Mouse (Mus musculus): Measurements from ENCODE around the gene Dnah7b. TPM values are rescaled to one million over a fixed set of nuclear protein-coding genes. Genes with fewer than 3 reads are reported as not detected.
"Not testable (repeated sequence)": the region's sequence is repeated elsewhere in the genome, so short reads cannot be mapped to it uniquely, and the experiment has no call there.

The Dnah7b gene
- polyA plus RNA-seq, 1 experiment from 2014 or later, result 1.3 TPM

DNA sequence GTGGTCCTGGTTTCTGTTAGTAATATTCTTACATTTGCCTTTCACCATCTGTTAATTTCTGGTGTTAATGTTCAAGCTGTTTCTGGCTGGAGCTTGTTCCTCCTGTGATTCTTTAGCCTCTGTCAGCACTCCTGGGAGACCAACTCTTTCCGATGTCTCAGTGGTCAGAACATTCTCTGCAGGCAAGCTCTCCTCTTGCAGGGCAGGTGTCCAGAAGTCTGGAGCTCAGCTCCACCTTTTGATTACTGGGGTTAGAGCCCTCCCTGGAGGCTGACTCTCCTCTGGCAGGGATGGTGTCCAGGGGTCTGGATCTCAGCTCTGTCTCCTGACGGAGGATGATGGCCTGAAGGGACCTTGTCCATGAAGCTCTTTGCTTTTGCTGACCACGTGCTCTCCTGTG is 314.5 kb downstream of the Dnah7b start:
- not testable (repeated sequence) for H3K4me2 ChIP-seq; ATAC-seq (ENCODE audit: insufficient read depth, low FRiP score, low read depth); H3K9me3 ChIP-seq; H3K4me1 ChIP-seq; H3K27ac ChIP-seq; H3K27me3 ChIP-seq (replicated peaks); H3K36me3 ChIP-seq; H3K4me3 ChIP-seq (replicated peaks); H3K9ac ChIP-seq
- 95% methylated on average over 3 of the region's 3 CpGs for WGBS

DNA sequence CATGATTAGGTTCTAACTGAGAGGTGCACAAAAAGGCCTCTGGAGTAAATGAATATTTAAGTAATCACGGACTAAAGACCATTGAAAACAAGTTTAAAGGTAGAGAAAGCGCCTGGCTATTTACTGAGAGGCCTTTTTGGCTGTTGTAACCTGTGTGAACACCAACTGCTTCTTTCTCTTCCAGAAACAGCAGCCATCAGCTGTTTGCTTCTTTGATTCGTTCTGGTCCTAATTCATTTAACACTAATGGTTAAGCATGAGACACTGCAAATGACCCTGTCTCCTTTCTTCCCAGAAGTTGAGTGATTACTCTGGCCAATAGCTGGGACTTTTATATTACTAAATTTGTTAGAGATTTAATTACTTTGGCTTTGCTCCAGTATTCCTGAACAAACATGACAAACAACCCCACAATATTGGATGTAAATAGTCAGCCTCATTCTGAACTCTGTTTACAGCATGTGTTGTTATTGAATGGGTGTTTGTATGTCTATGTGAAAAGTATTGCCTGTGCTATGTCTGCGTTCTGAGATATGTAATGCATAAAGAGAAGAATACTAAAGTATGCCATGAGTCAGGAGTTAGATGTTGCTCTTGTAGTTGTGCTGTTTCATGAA is 328.7 kb downstream of the Dnah7b start:
- H3K9me3 ChIP-seq; H3K4me2 ChIP-seq; H3K27me3 ChIP-seq (replicated peaks); H3K4me3 ChIP-seq (replicated peaks); H3K4me1 ChIP-seq; ATAC-seq (ENCODE audit: insufficient read depth, low FRiP score, low read depth); H3K36me3 ChIP-seq; H3K27ac ChIP-seq; H3K9ac ChIP-seq: not testable (repeated sequence)
- WGBS, result 73% methylated on average over 3 of the region's 4 CpGs

DNA sequence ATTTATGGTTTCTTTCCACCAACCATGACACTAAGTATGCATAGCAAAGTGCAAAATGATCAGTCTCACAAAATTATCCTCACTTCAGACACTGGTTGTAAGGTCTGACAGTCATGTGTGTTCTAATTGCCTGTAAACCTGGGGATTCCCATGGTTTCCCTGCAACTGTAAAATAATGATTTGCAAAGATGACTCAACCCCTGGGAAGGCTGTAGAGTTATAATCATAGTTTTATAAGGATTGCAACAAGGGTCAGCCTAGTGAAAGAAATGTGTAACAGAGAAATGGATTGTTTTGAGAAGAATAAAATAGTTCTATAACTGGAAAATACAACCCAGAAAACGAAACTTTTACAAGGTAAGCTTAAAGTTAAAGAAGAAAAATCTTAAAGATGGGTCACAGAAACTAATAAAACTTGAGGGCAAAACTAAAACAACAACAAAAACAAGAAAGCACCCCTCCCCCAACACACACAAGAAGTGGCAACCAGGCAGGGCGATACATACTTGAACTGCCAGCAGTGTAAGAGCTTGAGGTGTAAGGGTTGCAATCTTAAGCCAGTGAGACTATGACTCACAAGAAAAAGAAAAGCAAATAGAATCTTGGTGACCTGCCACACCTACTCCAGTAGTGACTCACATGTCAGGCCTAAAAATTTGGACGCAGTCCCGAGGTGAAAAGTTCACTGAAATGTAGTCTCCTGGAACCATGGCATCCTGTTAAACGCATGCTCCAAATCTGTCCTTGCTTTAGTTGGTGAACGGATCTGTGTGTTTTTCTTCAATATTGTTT is 342.4 kb downstream of the Dnah7b start:
- ATAC-seq (ENCODE audit: insufficient read depth, low FRiP score, low read depth), result no peak; the same call in 1 of the 2 replicates
- Histone ChIP-seq H3K27ac (no peak overlapping the region), H3K4me2 (no peak overlapping the region), H3K9me3 (no peaks in the 10 kb centered on the region), H3K27me3 (replicated peaks) (no peaks in the 10 kb centered on the region), H3K4me1 (no peaks in the 10 kb centered on the region), H3K9ac (no peak overlapping the region), H3K4me3 (replicated peaks) (no peak overlapping the region), H3K36me3 (no peaks in the 10 kb centered on the region)
- WGBS, result 67% methylated on average over 6 of the region's 6 CpGs

DNA sequence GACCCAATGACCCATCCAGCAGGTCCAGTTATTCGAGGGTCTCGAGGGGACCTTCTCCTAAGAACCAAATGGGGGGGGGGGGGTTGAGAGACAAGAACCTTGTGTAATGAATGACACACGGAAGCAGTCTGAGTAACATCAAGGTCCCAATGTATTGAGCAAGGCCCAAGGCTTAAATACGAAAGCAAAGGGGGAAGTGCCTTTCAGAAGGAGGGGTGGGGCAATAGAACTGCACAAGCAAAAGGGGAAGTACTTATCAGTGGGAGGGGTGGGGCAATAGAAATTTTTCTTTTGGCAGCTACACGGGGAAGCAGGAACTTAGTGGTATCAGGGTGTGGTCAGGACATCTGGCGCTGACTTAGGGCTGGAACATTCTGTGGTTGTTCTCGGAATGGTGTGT is 348.7 kb downstream of the Dnah7b start:
- H3K27me3 ChIP-seq (replicated peaks); H3K4me3 ChIP-seq (replicated peaks); H3K4me2 ChIP-seq; H3K9ac ChIP-seq; H3K36me3 ChIP-seq; ATAC-seq (ENCODE audit: insufficient read depth, low FRiP score, low read depth); H3K27ac ChIP-seq; H3K4me1 ChIP-seq; H3K9me3 ChIP-seq: not testable (repeated sequence)
- 80% methylated on average over 7 of the region's 7 CpGs for WGBS

DNA sequence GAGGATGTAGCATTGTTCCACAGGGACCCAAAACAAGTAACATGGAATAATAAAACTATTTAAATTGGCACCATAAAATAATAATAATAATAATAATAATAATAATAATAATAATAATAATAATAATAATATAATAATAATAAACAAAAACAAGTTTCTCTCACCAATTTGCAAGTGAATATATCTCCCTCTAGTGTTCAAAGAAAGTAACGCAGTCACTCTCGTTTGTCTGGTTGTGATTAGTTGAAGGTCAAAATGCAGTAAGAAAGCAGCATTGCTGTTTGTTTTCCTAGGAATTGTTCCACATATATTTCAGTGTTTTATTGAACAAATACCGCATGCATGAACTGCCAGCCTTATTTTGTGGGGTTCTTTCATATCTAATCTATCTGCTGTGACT is 350.8 kb downstream of the Dnah7b start:
- not testable (repeated sequence) for ATAC-seq (ENCODE audit: insufficient read depth, low FRiP score, low read depth); H3K27me3 ChIP-seq (replicated peaks); H3K9me3 ChIP-seq; H3K4me1 ChIP-seq; H3K4me2 ChIP-seq; H3K4me3 ChIP-seq (replicated peaks); H3K36me3 ChIP-seq; H3K9ac ChIP-seq; H3K27ac ChIP-seq
- 16% methylated on average over 3 of the region's 3 CpGs for WGBS

DNA sequence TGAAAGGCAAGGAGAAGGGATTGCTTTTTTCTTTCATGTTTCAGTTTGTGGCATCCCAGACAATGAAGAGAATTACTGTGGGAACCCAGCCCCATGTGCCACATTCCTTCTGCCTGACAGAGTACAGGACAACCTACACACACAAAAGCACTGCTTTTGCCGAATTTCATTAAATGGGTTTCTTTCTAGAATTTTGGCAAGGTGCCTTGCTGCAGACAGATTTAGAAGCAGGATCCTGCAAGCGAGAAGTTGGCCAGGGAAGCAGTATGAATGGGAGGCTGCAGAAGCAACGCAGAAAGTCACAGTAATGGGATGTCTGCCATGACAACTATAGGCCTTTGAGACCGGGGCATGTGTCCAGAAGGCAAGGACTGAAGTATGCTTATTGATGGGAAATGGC is 352.9 kb downstream of the Dnah7b start:
- not testable (repeated sequence) for H3K36me3 ChIP-seq; H3K9me3 ChIP-seq; H3K4me3 ChIP-seq (replicated peaks); H3K4me1 ChIP-seq; H3K4me2 ChIP-seq; H3K27ac ChIP-seq; H3K27me3 ChIP-seq (replicated peaks); H3K9ac ChIP-seq; ATAC-seq (ENCODE audit: insufficient read depth, low FRiP score, low read depth)
- 43% methylated on average over 4 of the region's 4 CpGs for WGBS

Other genes with a start within 250 kb of the Dnah7b start
- gene Gm5269, start 176.0 kb upstream of the Dnah7b start, polyA plus RNA-seq (2015; fragmentation: Nextera tagmentation; extraction: Ambion mirVana), result not detected in 2 replicates
- gene Slc40a1, start 139.8 kb upstream of the Dnah7b start, polyA plus RNA-seq (2015; fragmentation: Nextera tagmentation; extraction: Ambion mirVana), result 149 and 150 TPM in 2 replicates